Mouse (Mus musculus) CH12.LX (cell line): ENCODE measurements around the gene Usp39. TPM values are rescaled to one million over a fixed set of nuclear protein-coding genes. Genes with fewer than 3 reads are reported as not detected.
A peak's percentile ranks its signal among the peaks of the same experiment; 100 is the strongest.

ENCODE experiments used
- DNase-seq: peaks from one replicate; pipeline ENCODE4 v3.0.0-alpha.2; 2013; ENCODE audit errors: extremely low read depth
- H3K27ac ChIP-seq: 2 replicates; pipeline ENCODE4 v1.5.1; 2012; ENCODE audit warnings: low read depth, mild to moderate bottlenecking, control low read depth, moderate library complexity; ENCODE audit not compliant: insufficient read depth
- H3K27me3 ChIP-seq: replicated peaks from 2 replicates; pipeline ENCODE3; 2012; ENCODE audit warnings: inconsistent platforms
- H3K36me3 ChIP-seq, 2 experiments: replicated peaks in 1 of 2; 2 replicates each; pipeline versions ENCODE3 to v1.6.1; 2012; ENCODE audit warnings: inconsistent platforms in 1 of 2, low read length in 1 of 2, mild to moderate bottlenecking in 1 of 2, mixed read lengths in 1 of 2, moderate library complexity in 1 of 2; ENCODE audit not compliant: control insufficient read depth in 1 of 2, insufficient read depth in 1 of 2
- H3K4me1 ChIP-seq, 2 experiments: 2 replicates each; pipeline ENCODE4 v1.6.1; 2012; ENCODE audit warnings: inconsistent platforms in 1 of 2, moderate library complexity in 1 of 2; ENCODE audit not compliant: insufficient read depth in 2 of 2, control insufficient read depth in 1 of 2
- H3K4me2 ChIP-seq: 2 replicates; pipeline ENCODE4 v1.6.1; 2012; ENCODE audit warnings: low read depth, mild to moderate bottlenecking, control low read depth; ENCODE audit not compliant: poor library complexity, insufficient read depth, severe bottlenecking
- H3K4me3 ChIP-seq, 3 experiments: fragments of 150-350 bp in 1 of 3; sonication (generic) in 1 of 3; replicated peaks in 1 of 3; 2 replicates each; pipeline versions ENCODE3 to v1.5.1; 2011 to 2012; ENCODE audit warnings: low read depth in 2 of 3, low read length in 2 of 3, mild to moderate bottlenecking in 2 of 3, moderate library complexity in 2 of 3, control low read depth in 1 of 3, improper control_type of control experiment in 1 of 3, inconsistent platforms in 1 of 3, mixed read lengths in 1 of 3; ENCODE audit not compliant: poor library complexity in 1 of 3
- H3K79me2 ChIP-seq: replicated peaks from 2 replicates; pipeline ENCODE4 v1.6.1; 2012; ENCODE audit warnings: mild to moderate bottlenecking, moderate library complexity; ENCODE audit not compliant: control insufficient read depth, poor library complexity, insufficient read depth, severe bottlenecking; ENCODE audit errors: extremely low read depth
- H3K9ac ChIP-seq: 2 replicates; pipeline ENCODE4 v1.6.1; 2012; ENCODE audit warnings: low read depth, mild to moderate bottlenecking, control low read depth, moderate library complexity; ENCODE audit not compliant: insufficient read depth
- H3K9me3 ChIP-seq: replicated peaks from 2 replicates; pipeline ENCODE3; 2012; ENCODE audit warnings: low read length, inconsistent platforms, mixed read lengths
- BHLHE40 ChIP-seq: IDR thresholded peaks from 2 replicates; pipeline ENCODE4 v1.6.1; 2011; ENCODE audit warnings: mild to moderate bottlenecking, low read depth, low read length, improper control_type of control experiment
- CHD2 ChIP-seq: IDR thresholded peaks from 2 replicates; pipeline ENCODE4 v1.6.1; 2011; ENCODE audit warnings: low read length, improper control_type of control experiment
- CTCF ChIP-seq, 2 experiments: IDR thresholded peaks in 1 of 2; conservative IDR thresholded peaks in 1 of 2; 2 replicates each; pipeline ENCODE4 v1.5.1; 2011 to 2012; ENCODE audit warnings: low read depth in 2 of 2, low read length in 2 of 2, improper control_type of control experiment in 1 of 2, inconsistent platforms in 1 of 2, mild to moderate bottlenecking in 1 of 2, moderate library complexity in 1 of 2
- E2F4 ChIP-seq: IDR thresholded peaks from 2 replicates; pipeline ENCODE4 v1.6.1; 2011; ENCODE audit warnings: low read depth, low read length, improper control_type of control experiment; ENCODE audit not compliant: insufficient replicate concordance
- ELF1 ChIP-seq: IDR thresholded peaks from 2 replicates; pipeline ENCODE4 v1.6.1; 2014; ENCODE audit warnings: low read depth, mild to moderate bottlenecking, inconsistent platforms, low read length, improper control_type of control experiment
- HCFC1 ChIP-seq: IDR thresholded peaks from 2 replicates; pipeline ENCODE4 v1.6.1; 2012; ENCODE audit warnings: low read depth, mild to moderate bottlenecking, inconsistent platforms, low read length, improper control_type of control experiment
- JUN ChIP-seq: IDR thresholded peaks from 2 replicates; pipeline ENCODE4 v1.6.1; 2011; ENCODE audit warnings: low read depth, mild to moderate bottlenecking, low read length, improper control_type of control experiment, moderate library complexity; ENCODE audit not compliant: insufficient read depth
- JUND ChIP-seq: conservative IDR thresholded peaks from 2 replicates; pipeline ENCODE4 v1.6.1; 2011; ENCODE audit warnings: low read depth, low read length, improper control_type of control experiment
- KAT2A ChIP-seq: IDR thresholded peaks from 2 replicates; pipeline ENCODE4 v1.6.1; 2012; ENCODE audit warnings: low read length, improper control_type of control experiment, inconsistent platforms; ENCODE audit not compliant: insufficient replicate concordance
- MAFK ChIP-seq: IDR thresholded peaks from 2 replicates; pipeline ENCODE4 v1.6.1; 2011; ENCODE audit warnings: low read length, improper control_type of control experiment; ENCODE audit not compliant: insufficient replicate concordance
- MAZ ChIP-seq: IDR thresholded peaks from 2 replicates; pipeline ENCODE4 v1.6.1; 2012; ENCODE audit warnings: low read depth, mild to moderate bottlenecking, inconsistent platforms, low read length, improper control_type of control experiment, moderate library complexity
- MEF2A ChIP-seq: IDR thresholded peaks from 2 replicates; pipeline ENCODE4 v1.6.1; 2014; ENCODE audit warnings: low read depth, mild to moderate bottlenecking, inconsistent platforms, low read length, improper control_type of control experiment, borderline replicate concordance
- MYC ChIP-seq: IDR thresholded peaks from 2 replicates; pipeline ENCODE4 v1.6.1; 2011; ENCODE audit warnings: low read depth, mild to moderate bottlenecking, improper control_type of control experiment, low read length
- NELFE ChIP-seq: IDR thresholded peaks from 2 replicates; pipeline ENCODE4 v1.6.1; 2011; ENCODE audit warnings: low read depth, low read length, improper control_type of control experiment
- NRF1 ChIP-seq: IDR thresholded peaks from 2 replicates; pipeline ENCODE4 v1.6.1; 2014; ENCODE audit warnings: low read depth, mild to moderate bottlenecking, inconsistent platforms, low read length, improper control_type of control experiment, moderate library complexity
- PAX5 ChIP-seq: IDR thresholded peaks from 2 replicates; pipeline ENCODE4 v1.6.1; 2012; ENCODE audit warnings: low read length, inconsistent platforms, mixed read lengths
- RAD21 ChIP-seq: IDR thresholded peaks from 2 replicates; pipeline ENCODE4 v1.6.1; 2011; ENCODE audit warnings: low read depth, mild to moderate bottlenecking, low read length, improper control_type of control experiment, moderate library complexity
- RCOR1 ChIP-seq: conservative IDR thresholded peaks from 2 replicates; pipeline ENCODE4 v1.6.1; 2012; ENCODE audit warnings: low read depth, mild to moderate bottlenecking, inconsistent platforms, low read length, improper control_type of control experiment
- TBP ChIP-seq: conservative IDR thresholded peaks from 2 replicates; pipeline ENCODE4 v1.6.1; 2011; ENCODE audit warnings: low read depth, low read length, improper control_type of control experiment
- USF2 ChIP-seq: conservative IDR thresholded peaks from 2 replicates; pipeline ENCODE4 v1.6.1; 2011; ENCODE audit warnings: low read depth, low read length, improper control_type of control experiment
- ZKSCAN1 ChIP-seq: IDR thresholded peaks from 2 replicates; pipeline ENCODE4 v1.6.1; 2012; ENCODE audit warnings: low read depth, inconsistent platforms, low read length, improper control_type of control experiment, borderline replicate concordance
- ZMIZ1 ChIP-seq: IDR thresholded peaks from 2 replicates; pipeline ENCODE4 v1.6.1; 2012; ENCODE audit warnings: low read depth, mild to moderate bottlenecking, inconsistent platforms, low read length, improper control_type of control experiment
- dilution Hi-C: fragments of 300-500 bp; cut with MboI; formaldehyde crosslinking; loops from 2 replicates; pipeline ENCODE4 v1.14.3; 2020; ENCODE audit warnings: low sequenced_read_pairs; ENCODE audit not compliant: extremely low pct_unique_long_range_greater_than_20kb, extremely low pct_ligation_motif_present
- in situ Hi-C: fragments of 300-500 bp; cut with MboI; formaldehyde crosslinking; loops from 3 replicates; pipeline ENCODE4 v1.14.3; 2019; ENCODE audit warnings: low sequenced_read_pairs, low pct_ligation_motif_present, low pct_unique_long_range_greater_than_20kb, mixed read lengths
- polyA plus RNA-seq: library from polyadenylated mRNA; unstranded; fragments of >175 nt; gene quantifications from 2 replicates; pipeline ENCODE4 v1.2.1, GENCODE M21; 2012; ENCODE audit warnings: low read depth; ENCODE audit not compliant: insufficient read length
- total RNA-seq, 2 experiments: library from RNA; depleted of rRNA; stranded (reverse); fragments of 300-350 nt in 1 of 2; fragments of >200 nt in 1 of 2; gene quantifications; 2 replicates each; pipeline ENCODE4 v1.2.3; 2012 to 2014

Gene Usp39
- total and polyA plus RNA-seq, 3 experiments: 74.5 to 138 (median 88.2) TPM

GRCm38 (mm10) chr6:72275527-72275926 is 69.5 kb downstream of the Usp39 start:
- Histone ChIP-seq H3K79me2 (no peaks in the 10 kb centered on the region), H3K4me1 (peaks cover 14 to 33% of the 10 kb centered on the region in 2 experiments)
- DNase-seq: no peak

GRCm38 (mm10) chr6:72273153-72273552 is 71.8 kb downstream of the Usp39 start:
- peaks cover 6% of the 10 kb centered on the region for H3K9me3 ChIP-seq
- H3K27me3 ChIP-seq: peaks cover 10% of the 10 kb centered on the region
- H3K4me2 ChIP-seq: no peak overlapping the region
- DNase-seq: no peak
- H3K4me3 ChIP-seq: no peak overlapping the region
- no peaks in the 10 kb centered on the region for H3K79me2 ChIP-seq
- no peaks in the 10 kb centered on the region for H3K36me3 ChIP-seq
- in situ Hi-C loops (no loop called here), dilution Hi-C loops (no loop called here)
- H3K4me1 ChIP-seq: peaks cover 10 to 25% of the 10 kb centered on the region in 2 experiments
- no peak overlapping the region for H3K9ac ChIP-seq
- no peak overlapping the region for H3K27ac ChIP-seq
- TF ChIP-seq USF2: no peak
- peak; percentile 14; the same call in 1 of the 2 replicates for TF ChIP-seq CHD2
- TF ChIP-seq MAFK: no peak
- TF ChIP-seq CTCF (conservative IDR thresholded peaks at IDR 0.05 in 1 of 2, IDR thresholded peaks at IDR 0.05 in 1 of 2; ENCODE audit: low read depth in 2 of 2, low read length in 2 of 2): no peak
- no peak for TF ChIP-seq E2F4
- no peak for TF ChIP-seq RAD21

More at GRCm38 (mm10) chr6:72275527-72275926, 69.5 kb downstream of the Usp39 start:
- H3K27me3 ChIP-seq: peaks cover 1% of the 10 kb centered on the region
- no peak overlapping the region for H3K4me2 ChIP-seq
- H3K9me3 ChIP-seq: peaks cover 6% of the 10 kb centered on the region
- no peaks in the 10 kb centered on the region for H3K36me3 ChIP-seq
- no peak overlapping the region for H3K4me3 ChIP-seq
- no peak overlapping the region for H3K9ac ChIP-seq
- in situ Hi-C loops: no loop called here
- dilution Hi-C loops: no loop called here
- H3K27ac ChIP-seq: no peak overlapping the region
- TF ChIP-seq HCFC1 (no peak), MEF2A (no peak)

- no peaks in the 10 kb centered on the region for H3K36me3 ChIP-seq
- no peak overlapping the region for H3K4me2 ChIP-seq
- H3K27ac ChIP-seq: no peak overlapping the region
- peaks cover 3 to 16% of the 10 kb centered on the region in 2 experiments for H3K4me1 ChIP-seq
- H3K9ac ChIP-seq: no peak overlapping the region
- DNase-seq: no peak
- no peak overlapping the region for H3K4me3 ChIP-seq
- peaks cover 18% of the 10 kb centered on the region for H3K27me3 ChIP-seq
- in situ Hi-C loops (no loop called here), dilution Hi-C loops (no loop called here)
- H3K9me3 ChIP-seq: peaks cover 6% of the 10 kb centered on the region
- H3K79me2 ChIP-seq: no peaks in the 10 kb centered on the region
- TF ChIP-seq KAT2A (no peak), ZKSCAN1 (no peak), JUN (no peak), PAX5 (no peak), ZMIZ1 (no peak), MYC (no peak), RAD21 (no peak), CTCF (conservative IDR thresholded peaks at IDR 0.05 in 1 of 2, IDR thresholded peaks at IDR 0.05 in 1 of 2; ENCODE audit: low read depth in 2 of 2, low read length in 2 of 2) (no peak), NRF1 (no peak), TBP (no peak), BHLHE40 (no peak), MAZ (no peak), ELF1 (no peak), NELFE (no peak), JUND (no peak), RCOR1 (no peak)
Measured at GRCm38 (mm10) chr6:72272161-72272696, 72.8 kb downstream of the Usp39 start.
